Mouse (Mus musculus) ES-E14 (cell line): ENCODE data around the gene Adck1. TPM values are rescaled to one million over a fixed set of nuclear protein-coding genes. Genes with fewer than 3 reads are reported as not detected.
"Not testable (repeated sequence)": the region's sequence is repeated elsewhere in the genome, so short reads cannot be mapped to it uniquely, and the experiment has no call there.

Experiments
- DNase-seq: peaks from one replicate; pipeline ENCODE4 v3.0.0-alpha.2; 2013; ENCODE audit warnings: low read depth, low spot score
- H3K27ac ChIP-seq: 2 replicates; pipeline ENCODE4 v1.5.1; 2012; ENCODE audit warnings: low read depth, mild to moderate bottlenecking, low read length, moderate library complexity, mixed read lengths; ENCODE audit not compliant: poor library complexity, insufficient read depth, severe bottlenecking
- H3K36me3 ChIP-seq: 2 replicates; pipeline ENCODE4 v1.6.1; 2012; ENCODE audit warnings: mild to moderate bottlenecking, low read length, moderate library complexity, mixed read lengths; ENCODE audit not compliant: control insufficient read depth, poor library complexity, insufficient read depth, severe bottlenecking
- H3K4me1 ChIP-seq, 2 experiments: fragments of 150-350 bp in 1 of 2; sonication (generic) in 1 of 2; 2 replicates each; pipeline ENCODE4 v1.6.1; 2012; ENCODE audit warnings: low read length in 2 of 2, mild to moderate bottlenecking in 1 of 2, mixed read lengths in 1 of 2; ENCODE audit not compliant: control insufficient read depth in 2 of 2, insufficient read depth in 2 of 2, poor library complexity in 1 of 2
- H3K4me3 ChIP-seq, 2 experiments: fragments of 150-350 bp in 1 of 2; sonication (generic) in 1 of 2; 2 replicates each; pipeline ENCODE4 v1.5.1; 2012; ENCODE audit warnings: low read length in 2 of 2, low read depth in 1 of 2, mild to moderate bottlenecking in 1 of 2, mixed read lengths in 1 of 2; ENCODE audit not compliant: insufficient read depth in 1 of 2, poor library complexity in 1 of 2, severe bottlenecking in 1 of 2
- H3K9ac ChIP-seq: 2 replicates; pipeline ENCODE4 v1.6.1; 2012; ENCODE audit warnings: low read depth, mild to moderate bottlenecking, low read length, mixed read lengths; ENCODE audit not compliant: poor library complexity, insufficient read depth, severe bottlenecking
- H3K9me3 ChIP-seq: fragments of 150-350 bp; sonication (generic); 2 replicates; pipeline ENCODE4 v1.6.1; 2012; ENCODE audit warnings: low read depth, mild to moderate bottlenecking, low read length; ENCODE audit not compliant: control insufficient read depth, insufficient read depth
- CHD2 ChIP-seq: IDR thresholded peaks from 2 replicates; pipeline ENCODE4 v1.6.1; 2014; ENCODE audit warnings: mild to moderate bottlenecking, low read depth, low read length, inconsistent platforms
- HCFC1 ChIP-seq: IDR thresholded peaks from 2 replicates; pipeline ENCODE4 v1.6.1; 2012; ENCODE audit warnings: low read length, inconsistent platforms, borderline replicate concordance; ENCODE audit not compliant: insufficient read depth
- MAFK ChIP-seq: IDR thresholded peaks from 2 replicates; pipeline ENCODE4 v1.6.1; 2014; ENCODE audit warnings: mild to moderate bottlenecking, low read depth, low read length, inconsistent platforms; ENCODE audit not compliant: insufficient read depth
- ZC3H11A ChIP-seq: IDR thresholded peaks from 2 replicates; pipeline ENCODE4 v1.6.1; 2012; ENCODE audit warnings: low read depth, mild to moderate bottlenecking, inconsistent platforms, low read length, borderline replicate concordance
- ZNF384 ChIP-seq: IDR thresholded peaks from 2 replicates; pipeline ENCODE4 v1.6.1; 2012; ENCODE audit warnings: low read depth, low read length, inconsistent platforms
- in situ Hi-C, 2 experiments: fragments of 600-800 bp; cut with MboI; formaldehyde crosslinking; loops; one replicate each; pipeline ENCODE4 v1.15.1; 2025; ENCODE audit warnings: low sequenced_read_pairs in 2 of 2, inconsistent platforms in 1 of 2; ENCODE audit not compliant: unreplicated experiment in 2 of 2
- total RNA-seq: library from RNA; depleted of rRNA; stranded (reverse); fragments of 300-350 nt; gene quantifications from 2 replicates; pipeline ENCODE4 v1.2.3, GENCODE M21; 2012

Gene Adck1
- total RNA-seq, 1 experiment, result 16.3 TPM

DNA sequence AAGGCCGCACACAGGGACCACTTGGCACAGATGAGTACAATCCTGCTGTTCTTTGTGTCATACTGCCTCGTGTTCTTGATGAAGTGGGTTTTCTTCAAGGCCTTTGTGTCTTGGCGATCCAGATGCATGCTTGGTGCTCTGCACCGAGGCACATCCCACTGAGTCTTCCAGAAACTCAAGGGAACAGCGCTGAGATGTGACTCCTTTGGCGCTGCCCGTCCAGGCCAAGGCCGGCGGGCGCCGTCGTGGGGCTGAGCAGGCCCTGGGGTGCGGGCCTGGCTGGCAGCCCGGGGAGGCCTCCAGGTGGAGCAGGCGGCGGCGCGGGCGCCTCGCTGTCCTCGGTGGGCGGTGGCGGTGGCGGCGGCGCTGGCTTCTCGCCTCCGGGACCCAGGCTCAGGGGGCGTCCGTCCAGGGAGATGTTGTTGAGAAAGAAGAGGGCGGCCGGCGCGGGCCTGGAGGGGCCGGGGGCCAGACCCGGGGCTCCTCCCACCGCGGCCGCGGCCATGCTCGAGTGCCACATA is 6.1 kb upstream of the Adck1 start:
- H3K9me3 ChIP-seq, result no peaks in the 10 kb centered on the region

GRCm38 (mm10) chr12:88361120-88361445 is 729 bp downstream of the Adck1 start:
- no peaks in the 10 kb centered on the region for H3K9me3 ChIP-seq
- no peaks in the 10 kb centered on the region; a peak in 1 of 4 replicates for H3K4me1 ChIP-seq
- DNase-seq, result no peak
- TF ChIP-seq CHD2, result no peak
- no peak for TF ChIP-seq MAFK
- no peak for TF ChIP-seq ZC3H11A
- TF ChIP-seq ZNF384, result no peak
- TF ChIP-seq HCFC1, result no peak
- peak overlapping the region; percentile 78 to 93 for H3K4me3 ChIP-seq
- in situ Hi-C loops, result no loop called here
- H3K9ac ChIP-seq, result peak overlapping the region; percentile 85; the same call in 1 of the 2 replicates
- H3K27ac ChIP-seq, result no peak overlapping the region
- no peaks in the 10 kb centered on the region for H3K36me3 ChIP-seq

More for the DNA sequence above, 6.1 kb upstream of the Adck1 start:
- DNase-seq, result peak; percentile 11
- Histone ChIP-seq H3K4me1 (no peaks in the 10 kb centered on the region), H3K4me3 (peak overlapping the region; percentile 44 to 48), H3K36me3 (no peaks in the 10 kb centered on the region), H3K9ac (peak overlapping the region; percentile 30; the same call in 1 of the 2 replicates), H3K27ac (no peak overlapping the region)
- TF ChIP-seq MAFK (no peak), ZC3H11A (no peak), ZNF384 (no peak)
- in situ Hi-C loops, result no loop called here

- in situ Hi-C loops, result no loop called here
- no peak for DNase-seq
- Histone ChIP-seq H3K36me3 (no peaks in the 10 kb centered on the region), H3K4me1 (no peaks in the 10 kb centered on the region), H3K9me3 (no peaks in the 10 kb centered on the region), H3K4me3 (no peak overlapping the region), H3K27ac (no peak overlapping the region), H3K9ac (no peak overlapping the region)
- TF ChIP-seq ZC3H11A (no peak), CHD2 (no peak), HCFC1 (no peak)
Measured at GRCm38 (mm10) chr12:88367673-88368072, 7.3 kb downstream of the Adck1 start.

DNA sequence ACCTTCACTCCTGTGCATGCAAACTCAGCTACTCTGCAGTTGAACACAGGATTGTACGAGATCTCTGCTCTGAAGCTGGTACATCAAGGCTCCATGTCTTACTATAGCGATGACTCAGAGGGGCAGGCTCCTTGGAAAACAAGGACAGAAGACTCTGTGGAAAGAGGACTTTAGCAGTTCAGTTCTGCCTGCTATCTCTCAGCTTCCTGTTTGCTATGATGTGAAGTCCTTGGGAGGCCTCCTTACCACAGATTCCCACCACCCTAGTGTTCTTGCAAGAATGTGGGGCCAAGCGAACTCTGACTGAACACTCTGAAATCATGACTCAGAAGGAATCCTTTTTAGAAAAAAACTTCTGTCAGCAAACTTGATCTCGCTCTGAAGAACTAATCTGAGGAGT is 8.3 kb downstream of the Adck1 start:
- Histone ChIP-seq H3K9ac (no peak overlapping the region), H3K9me3 (no peaks in the 10 kb centered on the region), H3K4me3 (no peak overlapping the region), H3K36me3 (no peaks in the 10 kb centered on the region), H3K27ac (no peak overlapping the region), H3K4me1 (no peaks in the 10 kb centered on the region)
- no peak for DNase-seq
- no peak for TF ChIP-seq ZC3H11A
- no peak for TF ChIP-seq MAFK
- no peak for TF ChIP-seq CHD2
- no peak for TF ChIP-seq HCFC1
- TF ChIP-seq ZNF384, result no peak
- in situ Hi-C loops, result no loop called here

DNA sequence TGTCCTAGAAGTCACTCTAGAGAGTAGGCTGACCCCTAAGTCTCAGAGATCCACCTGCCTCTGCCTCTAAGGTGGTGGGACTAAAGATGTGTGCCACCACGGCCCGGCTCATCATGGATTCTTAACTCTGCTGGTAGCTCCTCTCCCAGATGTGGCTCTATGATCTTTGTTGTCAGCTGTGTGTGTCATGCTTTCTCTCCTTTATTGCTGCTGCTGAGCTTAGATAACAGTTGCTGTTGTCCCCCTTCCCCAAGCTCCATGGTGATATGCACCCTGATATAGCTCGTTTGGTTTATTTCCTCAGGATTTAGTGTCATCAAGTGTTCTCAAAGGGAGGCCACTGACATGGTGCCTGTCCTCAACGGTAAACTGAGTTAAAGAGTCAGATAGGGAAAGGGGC is 9.3 kb downstream of the Adck1 start:
- H3K9me3 ChIP-seq, H3K4me1 ChIP-seq, DNase-seq, H3K36me3 ChIP-seq, H3K9ac ChIP-seq, H3K27ac ChIP-seq, H3K4me3 ChIP-seq, in situ Hi-C loops: not testable (repeated sequence)

- H3K4me1 ChIP-seq, H3K9ac ChIP-seq, in situ Hi-C loops, DNase-seq, H3K4me3 ChIP-seq, H3K27ac ChIP-seq, H3K9me3 ChIP-seq, H3K36me3 ChIP-seq: not testable (repeated sequence)
Measured at GRCm38 (mm10) chr12:88370321-88370720, 10.0 kb downstream of the Adck1 start.
